Mouse (Mus musculus): ENCODE results near the gene 4921536K21Rik.
"Not testable (repeated sequence)": the region's sequence is repeated elsewhere in the genome, so short reads cannot be mapped to it uniquely, and the experiment has no call there.

The 4921536K21Rik gene

GRCm38 (mm10) chr11:3911440-3911839 lies 16.5 kb upstream of the 4921536K21Rik start:
- not testable (repeated sequence) for DNase-seq (ENCODE audit: low spot score in 2 of 2)

- no peak for DNase-seq (ENCODE audit: low spot score in 2 of 2)
Measured at GRCm38 (mm10) chr11:3910513-3911310, 15.8 kb upstream of the 4921536K21Rik start.

DNA sequence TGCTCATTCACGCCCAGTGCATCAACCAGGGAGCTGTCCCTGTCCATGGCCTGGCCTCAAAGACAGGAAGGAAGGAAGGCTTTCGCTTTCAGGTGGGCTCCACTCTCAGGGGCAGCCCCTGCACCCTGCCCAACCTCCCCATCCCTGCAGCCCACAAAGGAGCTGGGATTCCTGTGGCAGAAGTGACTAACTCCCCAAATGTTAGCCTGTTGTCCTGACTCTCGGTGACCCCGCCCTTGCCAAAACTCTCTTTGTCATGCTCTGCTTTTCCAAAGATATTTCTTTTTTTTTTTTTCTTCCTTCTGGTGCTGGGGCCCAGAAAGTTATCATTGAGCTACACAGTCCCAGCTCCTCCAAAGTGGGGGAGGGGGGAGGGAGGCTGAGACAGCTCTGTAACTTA lies 14.3 kb upstream of the 4921536K21Rik start:
- DNase-seq (ENCODE audit: low spot score in 2 of 2): no peak

- DNase-seq (ENCODE audit: low spot score in 2 of 2): no peak
Measured at GRCm38 (mm10) chr11:3905446-3905845, 10.5 kb upstream of the 4921536K21Rik start.

DNA sequence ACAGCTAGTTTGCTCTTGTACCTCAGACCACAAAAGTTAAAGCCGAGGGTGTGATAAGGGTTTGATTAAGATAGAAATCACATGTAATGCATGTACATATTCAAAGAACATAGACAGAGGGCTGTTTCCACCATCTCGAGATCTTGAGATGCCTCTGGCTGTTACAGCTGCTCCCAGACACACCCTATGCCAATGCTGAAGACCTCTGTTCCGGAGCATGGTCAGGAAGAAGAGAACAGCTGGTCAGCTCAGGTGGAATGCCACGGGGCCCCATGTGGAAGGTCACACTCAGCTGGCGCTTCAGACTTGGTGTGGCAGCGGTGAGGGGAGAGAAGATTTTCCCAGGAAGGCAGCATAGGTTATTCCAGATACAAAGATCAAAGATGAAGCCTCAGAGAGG lies 9.8 kb upstream of the 4921536K21Rik start:
- DNase-seq (ENCODE audit: low spot score in 2 of 2): no peak

- no peak for DNase-seq (ENCODE audit: low spot score in 2 of 2)
Measured at GRCm38 (mm10) chr11:3903046-3903445, 8.1 kb upstream of the 4921536K21Rik start.

DNA sequence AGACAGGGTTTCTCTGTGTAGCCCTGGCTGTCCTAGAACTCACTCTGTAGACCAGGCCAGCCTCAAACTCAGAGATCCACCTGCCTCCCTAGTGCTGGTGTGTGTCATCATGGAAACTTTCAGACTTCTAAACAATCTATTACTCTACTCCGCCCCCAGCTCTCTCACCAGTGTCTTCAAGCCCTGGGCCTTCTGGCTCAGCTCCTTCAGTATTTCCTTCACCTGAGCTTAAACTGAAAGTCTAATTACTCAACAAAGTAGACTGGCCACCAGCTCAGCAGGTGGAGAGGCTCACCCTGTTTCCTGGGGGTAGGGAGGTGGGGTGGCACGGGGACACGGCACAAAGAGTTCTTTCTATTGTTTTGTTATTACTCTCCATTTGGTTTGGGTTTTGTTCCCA lies 7.6 kb upstream of the 4921536K21Rik start:
- no peak for DNase-seq (ENCODE audit: low spot score in 2 of 2)

- no peak for DNase-seq (ENCODE audit: low spot score in 2 of 2)
Measured at GRCm38 (mm10) chr11:3900296-3900695, 5.4 kb upstream of the 4921536K21Rik start.

DNA sequence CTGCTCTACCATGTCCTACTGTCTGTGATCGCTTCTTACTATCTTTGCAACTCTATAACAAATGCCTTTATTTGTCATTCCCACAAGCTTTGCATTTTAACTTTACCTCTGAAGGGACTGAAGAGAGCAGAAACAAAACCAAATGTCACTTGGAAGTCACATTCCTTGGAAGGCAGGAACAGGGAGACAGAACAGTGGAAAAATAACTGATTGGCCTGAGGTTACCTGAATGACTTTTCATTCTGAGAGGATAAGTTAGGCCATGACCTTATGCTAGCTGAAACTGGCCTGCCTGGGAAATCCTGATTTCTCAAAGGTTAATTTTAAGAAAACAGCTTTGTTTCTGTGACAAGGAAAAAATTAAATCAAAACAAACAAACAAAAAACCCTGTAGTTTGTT lies 1.0 kb upstream of the 4921536K21Rik start:
- no peak for DNase-seq (ENCODE audit: low spot score in 2 of 2)

DNA sequence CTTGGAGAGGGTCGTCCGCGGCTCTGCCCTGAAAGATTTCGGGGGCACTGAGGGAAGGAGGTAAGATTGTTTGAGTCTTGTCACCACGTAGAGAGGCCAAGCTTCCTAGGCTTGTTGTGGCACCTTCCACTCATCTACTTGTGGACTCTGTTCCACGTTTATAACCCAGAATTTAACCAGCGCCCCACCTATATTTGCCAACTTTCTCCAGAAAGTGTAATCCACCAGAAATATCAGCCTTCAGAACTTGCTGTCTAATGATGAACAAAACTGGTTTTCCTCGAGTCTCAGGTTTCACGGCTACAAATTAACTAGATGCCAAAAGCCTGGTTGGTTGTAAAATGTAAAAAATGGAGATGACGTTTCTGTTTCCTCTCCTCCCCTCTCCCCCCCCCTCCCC lies 560 bp upstream of the 4921536K21Rik start:
- DNase-seq (ENCODE audit: low spot score in 2 of 2): no peak

DNA sequence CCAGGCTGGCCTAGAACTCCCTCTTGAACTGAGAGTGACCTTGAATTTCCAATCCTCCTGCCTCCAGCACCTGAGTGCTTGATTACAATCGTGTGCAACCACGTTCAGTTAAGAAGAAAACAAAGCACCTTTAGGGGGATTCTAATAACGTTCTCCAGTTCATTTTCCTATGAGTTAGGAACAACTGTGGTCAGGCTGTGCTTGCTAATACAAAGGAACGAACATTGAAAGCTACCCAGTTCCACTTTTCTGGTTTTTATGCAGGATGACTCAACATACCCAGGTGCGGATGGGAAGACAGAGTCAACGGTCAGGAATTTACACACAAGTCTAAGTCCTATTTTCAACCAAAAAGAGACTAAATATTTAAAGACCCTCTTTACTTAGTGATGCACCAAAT lies 928 bp downstream of the 4921536K21Rik start:
- DNase-seq (ENCODE audit: low spot score in 2 of 2): no peak

GRCm38 (mm10) chr11:3887331-3887730 lies 7.6 kb downstream of the 4921536K21Rik start:
- no peak for DNase-seq (ENCODE audit: low spot score in 2 of 2)

GRCm38 (mm10) chr11:3883711-3884110 lies 11.2 kb downstream of the 4921536K21Rik start:
- DNase-seq (ENCODE audit: low spot score in 2 of 2): no peak

- peak; percentile 21 to 56 for DNase-seq (ENCODE audit: low spot score in 2 of 2)
Measured at GRCm38 (mm10) chr11:3879836-3880235, 15.1 kb downstream of the 4921536K21Rik start.

- DNase-seq (ENCODE audit: low spot score in 2 of 2): no peak
Measured at GRCm38 (mm10) chr11:3878660-3879059, 16.2 kb downstream of the 4921536K21Rik start.

DNA sequence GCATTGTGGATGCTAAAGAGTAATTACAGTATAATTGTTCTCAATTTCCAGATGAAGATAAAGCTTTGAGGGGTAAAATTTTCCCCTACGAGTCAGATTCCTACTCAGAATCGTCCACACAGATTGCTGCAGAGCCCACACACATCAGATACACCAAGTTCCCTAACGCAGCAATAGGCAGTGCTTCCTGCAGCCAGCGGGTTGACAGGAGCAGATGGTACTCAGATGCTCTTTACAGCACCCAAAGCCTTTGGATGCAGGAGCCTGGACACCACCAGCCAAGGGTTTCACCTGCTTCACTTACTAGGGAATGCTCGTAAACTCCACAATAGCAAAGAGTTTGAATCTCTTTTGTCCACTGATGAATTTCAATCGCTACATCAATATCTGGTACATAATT lies 18.5 kb downstream of the 4921536K21Rik start:
- DNase-seq (ENCODE audit: low spot score in 2 of 2): no peak

GRCm38 (mm10) chr11:3864343-3864742 lies 30.6 kb downstream of the 4921536K21Rik start:
- no peak for DNase-seq (ENCODE audit: low spot score in 2 of 2)

DNA sequence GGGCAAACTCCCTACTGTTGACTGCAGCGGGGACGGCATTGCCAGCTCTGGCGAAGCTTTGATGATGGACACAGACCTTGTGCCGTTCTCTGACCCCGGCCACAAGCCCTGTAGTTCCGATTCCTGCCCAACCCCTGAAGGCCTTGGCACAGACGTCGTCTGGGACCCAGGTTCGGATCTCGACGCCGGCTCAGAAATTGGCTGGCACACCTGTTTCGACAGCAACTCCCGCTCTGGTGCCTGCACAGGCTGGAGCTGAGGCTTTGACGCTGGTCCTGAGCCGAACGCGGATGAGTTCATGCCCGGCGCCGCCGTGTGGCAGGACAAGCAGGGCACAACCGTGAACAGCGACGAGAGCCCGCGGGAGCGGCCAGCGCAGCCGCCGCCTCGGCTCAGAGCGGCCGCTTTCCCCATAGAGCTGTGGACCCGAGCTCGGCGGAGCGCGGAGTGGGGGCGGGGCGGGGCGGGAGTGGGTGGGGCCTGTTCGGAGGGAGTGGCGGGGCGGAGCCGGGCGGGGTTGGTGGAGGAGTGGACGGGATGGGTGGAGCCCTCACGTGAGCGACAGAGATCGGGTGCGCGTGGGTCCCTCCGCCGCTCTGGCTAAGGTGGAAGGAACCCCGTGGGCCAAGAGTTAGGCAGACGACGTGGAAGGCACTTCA lies 31.3 kb downstream of the 4921536K21Rik start, which contains the start of gene Osbp2:
TSS of gene Osbp2 (minus strand) at position 450 of the 659 bp plus-strand sequence.
- DNase-seq (ENCODE audit: low spot score in 2 of 2): peak; percentile 11 to 21

- no peak for DNase-seq (ENCODE audit: low spot score in 2 of 2)
Measured at GRCm38 (mm10) chr11:3862661-3863453, 32.0 kb downstream of the 4921536K21Rik start.

DNA sequence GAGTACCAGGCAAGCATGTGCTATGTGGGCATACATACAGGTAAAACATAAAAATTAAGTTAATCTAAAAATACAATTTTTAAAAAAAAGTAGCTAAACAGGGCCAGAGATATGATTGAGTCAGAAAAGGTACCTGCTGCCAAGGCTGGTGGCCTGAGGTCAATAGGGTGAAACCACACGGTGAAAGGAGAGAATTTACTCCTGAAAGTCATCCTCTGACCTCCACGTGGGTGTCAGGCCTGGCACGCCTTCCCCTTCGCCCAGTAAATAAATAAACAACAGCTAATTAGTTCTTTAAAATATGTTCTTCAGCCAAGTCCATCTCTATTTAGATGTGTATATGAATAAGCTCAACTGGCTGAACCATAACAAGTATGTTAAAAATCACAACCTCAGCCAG lies 34.5 kb downstream of the 4921536K21Rik start:
- DNase-seq (ENCODE audit: low spot score in 2 of 2): no peak

- no peak for DNase-seq (ENCODE audit: low spot score in 2 of 2)
Measured at GRCm38 (mm10) chr11:3859778-3860177, 35.1 kb downstream of the 4921536K21Rik start.

DNA sequence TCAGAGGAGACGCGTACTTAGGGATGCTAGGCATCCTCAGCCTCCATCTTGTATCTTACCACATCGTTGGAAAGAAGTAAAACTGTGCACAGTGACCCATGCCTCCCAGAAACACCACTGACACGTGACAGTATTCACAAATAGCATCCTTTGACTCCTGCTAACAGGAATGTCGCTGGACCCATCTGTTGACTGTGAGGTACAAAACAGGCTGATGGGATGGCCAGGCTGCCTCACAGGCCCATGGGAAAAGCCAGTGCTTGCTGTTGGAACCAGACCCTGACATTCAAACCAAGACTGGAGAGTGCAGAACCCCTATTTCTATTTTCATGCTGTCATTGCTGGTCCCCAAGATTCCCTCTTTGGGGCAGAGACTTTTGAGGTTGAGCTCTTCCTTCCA lies 37.0 kb downstream of the 4921536K21Rik start:
- no peak for DNase-seq (ENCODE audit: low spot score in 2 of 2)
